Mouse (Mus musculus): Measurements from ENCODE around the gene 4930404N11Rik. TPM values are rescaled to one million over a fixed set of nuclear protein-coding genes. Genes with fewer than 3 reads are reported as not detected.

The 4930404N11Rik gene
- total RNA-seq, 2 experiments from 2014 or later: 1.7 to 1.8 TPM

GRCm38 (mm10) chr10:81334324-81334723 is 31.3 kb downstream of the 4930404N11Rik start:
- no peak for DNase-seq (ENCODE audit: low spot score in 2 of 2)

DNA sequence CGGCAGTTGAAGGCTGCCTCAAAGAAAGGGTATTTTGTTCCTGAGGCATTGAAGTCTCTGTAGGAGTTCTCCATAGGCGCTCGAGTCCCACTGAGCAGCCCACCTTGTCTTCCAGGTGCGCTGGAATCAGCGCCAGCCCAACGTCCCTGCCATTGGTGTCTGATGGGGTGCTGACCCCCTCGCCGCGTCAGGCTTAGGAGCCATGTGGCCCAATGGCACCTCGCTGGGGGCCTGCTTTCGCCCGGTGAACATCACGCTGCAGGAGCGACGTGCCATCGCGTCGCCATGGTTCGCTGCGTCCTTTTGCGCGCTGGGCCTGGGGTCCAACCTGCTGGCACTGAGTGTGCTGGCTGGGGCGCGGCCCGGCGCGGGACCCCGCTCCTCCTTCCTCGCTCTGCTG is 33.3 kb downstream of the 4930404N11Rik start:
- no peak for DNase-seq (ENCODE audit: low spot score in 2 of 2)

DNA sequence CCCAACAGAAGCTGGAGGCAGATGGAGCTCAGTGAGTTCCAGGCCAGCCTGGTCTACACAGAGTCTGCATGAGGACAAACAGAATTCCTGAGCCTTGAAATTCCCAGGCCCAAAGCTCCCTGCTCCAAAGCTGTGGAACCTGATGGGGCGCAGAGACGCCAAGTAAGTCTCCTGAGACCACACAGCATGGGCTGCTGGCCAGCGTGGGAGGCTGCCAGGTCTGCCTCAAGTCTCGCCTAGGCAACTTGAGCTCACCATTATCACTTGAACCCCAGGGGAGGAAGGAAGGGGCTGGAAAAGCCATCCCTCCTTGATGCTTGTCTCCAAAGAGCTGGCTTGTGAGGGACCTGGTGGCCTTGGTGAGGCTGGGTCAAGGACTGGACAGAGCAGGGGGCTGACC is 35.6 kb downstream of the 4930404N11Rik start:
- DNase-seq (ENCODE audit: low spot score in 2 of 2): no peak

DNA sequence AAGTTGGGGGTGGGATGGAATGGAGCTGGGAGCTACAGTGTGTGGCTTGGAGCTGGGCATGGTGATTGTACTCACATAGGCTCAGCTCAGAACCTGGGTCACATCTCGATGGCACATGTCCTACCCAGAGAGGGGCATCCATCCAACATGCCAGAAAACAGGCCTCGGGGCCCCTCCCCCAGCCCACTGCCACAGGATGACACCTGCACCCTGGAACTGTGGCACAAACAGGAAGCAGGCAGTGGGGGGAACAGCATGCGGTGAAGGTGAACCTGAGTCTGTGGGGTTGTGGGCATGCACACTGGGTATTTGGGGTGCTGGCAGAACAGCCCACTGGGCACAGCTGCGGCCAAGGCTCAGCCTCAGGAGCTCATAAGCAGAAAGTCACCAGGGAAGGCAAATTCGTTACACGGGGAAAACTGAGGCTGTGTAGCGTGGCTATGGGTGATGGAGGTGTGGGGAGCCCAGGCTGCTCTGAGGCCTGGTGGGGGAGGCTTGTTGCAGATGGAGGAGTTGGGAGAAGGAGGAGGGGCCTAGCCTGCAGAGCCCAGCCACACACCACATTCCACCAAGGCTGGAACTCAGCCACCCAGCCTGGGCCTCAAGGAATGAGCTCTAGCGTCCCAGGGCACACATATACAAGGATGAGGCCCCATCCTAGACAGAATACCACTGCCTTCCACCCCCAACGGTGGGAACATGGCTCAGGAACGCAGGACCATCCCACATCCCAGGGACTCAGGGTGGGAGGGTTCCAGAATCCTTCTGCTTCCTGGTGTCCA is 36.2 kb downstream of the 4930404N11Rik start:
- peak in 1 of 2 experiments; percentile 77 for DNase-seq (ENCODE audit: low spot score in 2 of 2)

DNA sequence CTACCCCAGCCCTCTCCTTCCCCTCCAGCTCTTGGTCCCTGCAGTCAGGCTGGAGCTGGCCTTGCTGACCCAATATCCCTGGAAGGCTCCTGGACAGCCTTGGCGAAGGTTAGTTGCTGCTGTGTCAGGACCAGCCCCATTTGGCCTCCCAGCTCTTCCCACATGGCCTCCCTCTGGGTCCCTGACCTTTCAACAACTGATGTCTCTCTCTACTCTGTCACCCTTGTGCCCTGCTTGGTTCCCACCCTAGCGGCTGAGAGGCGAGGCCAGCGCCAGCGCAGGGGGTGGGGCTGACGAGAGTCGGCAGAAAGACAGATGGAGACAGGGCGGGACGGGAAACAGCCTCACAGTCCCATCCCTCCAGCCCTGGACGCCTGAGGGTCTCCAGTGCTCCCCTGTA is 37.2 kb downstream of the 4930404N11Rik start, which contains the start of gene Tbxa2r:
TSS of gene Tbxa2r (plus strand) at position 346 of the 400 bp plus-strand sequence.
- DNase-seq (ENCODE audit: low spot score in 2 of 2): peak in 1 of 2 experiments; percentile 57

DNA sequence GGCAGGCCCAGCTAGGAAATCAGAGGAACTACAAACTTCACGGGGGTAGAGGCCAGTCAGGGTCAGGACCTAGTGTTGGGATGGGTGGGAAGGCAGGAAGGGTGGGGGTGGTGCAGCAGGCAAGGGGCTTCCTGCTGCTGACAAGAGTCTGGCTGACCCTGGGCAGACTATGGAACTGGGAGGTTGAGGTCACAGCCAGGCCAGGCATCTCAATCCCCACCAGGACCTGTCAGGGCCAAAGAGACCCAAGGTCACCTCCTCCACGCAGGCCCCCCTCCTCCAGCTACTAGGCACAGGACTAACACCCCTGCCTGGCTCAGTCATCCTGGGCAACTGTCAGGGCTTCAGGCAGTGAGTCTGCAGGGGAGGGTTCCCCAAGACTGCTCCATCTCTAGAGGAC is 37.7 kb downstream of the 4930404N11Rik start:
- DNase-seq (ENCODE audit: low spot score in 2 of 2): no peak

DNA sequence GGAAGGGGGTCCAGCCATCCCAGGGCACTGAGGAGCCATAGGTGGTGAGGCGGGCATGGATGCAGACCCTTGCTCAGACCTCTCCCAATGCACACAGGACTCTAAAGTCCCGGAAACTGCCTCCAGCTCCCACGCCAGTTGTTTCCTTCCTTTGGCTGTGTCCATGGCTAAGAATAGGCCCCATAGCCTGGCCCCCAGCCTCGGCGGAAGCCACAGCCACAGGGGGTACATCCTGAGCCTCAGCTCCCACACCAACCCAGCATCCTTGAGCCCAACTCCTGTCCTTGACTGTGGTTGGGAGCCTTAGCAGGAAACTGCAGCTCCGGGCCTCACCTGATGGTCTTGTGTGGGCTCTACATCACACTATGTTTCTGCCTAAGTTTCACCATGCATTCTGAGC is 38.8 kb downstream of the 4930404N11Rik start:
- no peak for DNase-seq (ENCODE audit: low spot score in 2 of 2)

DNA sequence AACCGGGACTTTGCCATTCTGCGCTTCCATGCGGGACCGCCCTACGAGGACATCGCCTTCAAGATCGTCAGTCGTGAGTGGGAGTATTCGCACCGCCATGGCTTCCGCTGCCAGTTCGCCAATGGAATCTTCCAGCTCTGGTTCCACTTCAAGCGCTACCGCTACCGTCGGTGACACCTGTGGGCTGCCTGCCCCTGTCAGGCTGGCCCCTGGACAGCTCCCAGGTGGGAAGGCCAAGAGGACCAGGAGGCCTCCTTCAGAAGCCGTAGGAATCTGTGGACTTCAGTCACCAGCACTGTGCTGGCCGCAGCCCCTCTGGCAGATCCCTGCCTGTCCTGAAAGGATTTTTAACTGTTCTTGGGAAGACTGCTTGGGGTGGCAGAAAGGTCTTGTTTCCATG is 39.8 kb downstream of the 4930404N11Rik start:
- no peak for DNase-seq (ENCODE audit: low spot score in 2 of 2)

- DNase-seq (ENCODE audit: low spot score in 2 of 2): no peak
Measured at GRCm38 (mm10) chr10:81325176-81325575, 40.4 kb downstream of the 4930404N11Rik start.

DNA sequence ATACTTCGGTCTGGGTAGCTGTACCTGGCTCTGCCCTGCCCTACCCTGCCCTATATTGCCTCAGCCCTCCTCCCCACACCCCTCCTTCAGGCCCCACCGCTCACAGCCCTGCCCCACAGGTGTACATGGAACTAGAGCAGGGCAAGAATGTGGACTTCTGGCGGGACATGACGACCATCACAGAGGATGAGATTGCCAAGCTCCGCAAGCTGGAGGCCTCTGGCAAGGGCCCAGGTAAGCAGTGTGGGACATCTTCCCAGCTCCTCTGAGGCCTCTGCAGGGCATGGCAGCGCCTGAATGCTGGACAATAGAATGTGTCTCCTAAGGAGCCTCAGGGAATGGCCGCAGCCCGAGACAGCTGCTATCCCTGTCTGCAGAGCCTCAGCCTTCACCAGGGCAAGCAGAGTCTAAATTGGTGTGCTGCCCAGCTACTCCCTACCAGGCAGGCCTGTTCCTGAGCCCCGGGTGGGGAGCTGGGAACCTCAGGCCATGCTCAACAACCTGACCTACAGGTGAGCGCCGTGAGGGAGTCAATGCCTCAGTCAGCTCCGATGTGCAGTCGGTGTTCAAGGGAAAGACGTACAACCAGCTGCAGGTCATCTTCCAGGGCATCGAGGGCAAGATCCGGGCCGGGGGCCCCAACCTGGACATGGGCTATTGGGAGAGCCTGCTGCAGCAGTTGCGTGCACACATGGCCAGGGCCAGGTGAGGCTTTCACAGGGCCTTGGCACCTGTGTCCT is 41.7 kb downstream of the 4930404N11Rik start:
- DNase-seq (ENCODE audit: low spot score in 2 of 2): no peak

- no peak for DNase-seq (ENCODE audit: low spot score in 2 of 2)
Measured at GRCm38 (mm10) chr10:81323141-81323775, 42.4 kb downstream of the 4930404N11Rik start.

GRCm38 (mm10) chr10:81322444-81322843 is 43.2 kb downstream of the 4930404N11Rik start:
- no peak for DNase-seq (ENCODE audit: low spot score in 2 of 2)

DNA sequence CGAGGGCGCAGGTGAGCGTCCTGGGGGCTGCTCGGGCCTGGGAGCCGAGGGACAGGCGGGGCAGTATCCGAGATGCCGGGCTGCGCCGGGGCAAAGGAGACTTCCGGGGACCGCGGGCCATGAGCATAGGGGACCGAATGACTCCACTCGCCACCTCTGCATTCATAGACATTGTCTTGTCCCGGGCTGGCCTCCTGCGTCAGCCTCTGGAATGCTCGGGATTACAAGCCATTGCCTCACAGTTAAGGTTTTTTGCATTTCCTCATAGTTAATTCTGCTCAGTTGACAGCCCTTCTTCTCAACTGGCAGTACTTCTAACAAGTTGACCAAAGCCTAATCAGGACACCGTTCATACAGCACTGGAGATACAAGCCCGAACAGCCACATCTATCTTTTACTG is 44.2 kb downstream of the 4930404N11Rik start:
- no peak for DNase-seq (ENCODE audit: low spot score in 2 of 2)

DNA sequence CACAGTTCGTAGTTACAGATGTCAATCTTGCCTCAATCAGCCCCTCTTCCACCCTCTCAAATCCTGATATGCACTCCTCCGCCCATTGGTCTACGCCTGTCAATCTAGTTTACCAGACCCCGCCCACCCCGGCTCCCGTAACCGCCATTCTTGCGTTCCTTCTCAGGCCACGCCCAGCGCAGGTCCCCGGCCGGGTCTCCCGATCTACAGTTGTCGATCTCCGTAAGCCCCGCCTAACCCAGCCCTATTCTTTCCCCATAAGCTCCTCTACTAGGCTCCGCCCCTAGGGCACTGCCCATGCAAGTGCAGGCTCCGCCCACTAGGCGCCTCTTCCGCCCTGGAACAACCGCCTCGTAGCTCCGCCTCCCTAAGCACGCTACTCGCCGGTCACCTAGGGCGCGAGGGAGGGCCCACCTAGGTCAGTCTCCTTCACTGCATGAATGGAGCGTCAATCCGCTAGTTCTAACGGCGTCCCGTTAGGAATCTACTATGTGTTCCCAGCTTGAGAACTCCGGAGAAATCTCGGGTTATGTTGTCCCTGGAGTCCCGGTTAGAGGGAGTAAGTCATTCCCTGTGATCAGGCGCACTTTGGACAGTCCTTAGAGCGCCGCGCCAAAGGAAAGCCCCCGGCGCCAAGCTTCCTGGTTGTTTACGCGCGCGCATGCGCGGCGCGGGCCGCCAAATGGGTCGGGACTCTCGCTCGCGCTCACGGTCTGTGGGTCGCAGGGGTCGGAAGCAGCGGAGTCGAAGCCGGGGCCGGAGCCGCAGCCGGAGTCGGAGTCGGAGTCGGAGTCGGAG is 44.9 kb downstream of the 4930404N11Rik start, which contains the start of gene Cactin:
TSS of gene Cactin (plus strand) at position 554 of the 798 bp plus-strand sequence.
- peak; percentile 95 to 99 for DNase-seq (ENCODE audit: low spot score in 2 of 2)

DNA sequence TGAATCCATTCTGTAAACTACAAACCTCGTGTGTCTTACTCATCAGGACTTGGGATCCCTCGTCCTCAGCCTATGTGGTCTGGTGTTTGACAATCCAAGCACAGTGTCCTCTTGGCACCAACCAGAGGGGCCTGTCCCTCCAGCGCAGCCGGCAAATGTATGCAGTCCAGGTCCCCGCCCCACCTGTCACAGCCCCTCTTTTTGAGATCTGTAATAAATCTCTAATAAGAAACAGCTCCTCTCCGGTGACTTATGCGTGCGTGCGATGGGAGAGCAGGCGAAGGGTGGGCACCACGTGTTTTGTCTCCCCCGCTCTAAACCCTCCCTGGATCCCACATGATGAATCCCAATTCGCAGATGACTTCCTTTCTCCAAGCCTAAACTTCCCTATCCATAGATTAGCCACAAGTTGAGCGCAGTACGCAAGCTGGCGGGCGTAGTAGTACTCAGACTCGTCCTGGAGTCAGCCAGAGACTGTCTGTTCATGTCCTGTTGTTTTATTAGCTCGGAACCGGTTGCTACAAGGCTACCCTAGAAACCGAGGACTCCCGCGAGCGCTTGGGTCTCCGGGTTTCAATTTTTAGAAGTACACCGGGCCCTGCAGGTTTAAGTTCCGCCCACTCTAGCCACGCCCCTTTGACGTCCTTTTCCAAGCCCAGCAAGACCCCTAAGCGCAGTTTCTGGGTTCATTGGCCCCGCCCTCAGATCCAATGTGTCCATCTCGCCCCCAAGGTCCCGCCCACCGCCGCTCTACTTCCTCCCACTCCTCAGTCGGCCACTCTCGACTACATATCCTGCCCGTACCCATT is 45.7 kb downstream of the 4930404N11Rik start:
- DNase-seq (ENCODE audit: low spot score in 2 of 2): peak in 1 of 2 experiments; percentile 95

DNA sequence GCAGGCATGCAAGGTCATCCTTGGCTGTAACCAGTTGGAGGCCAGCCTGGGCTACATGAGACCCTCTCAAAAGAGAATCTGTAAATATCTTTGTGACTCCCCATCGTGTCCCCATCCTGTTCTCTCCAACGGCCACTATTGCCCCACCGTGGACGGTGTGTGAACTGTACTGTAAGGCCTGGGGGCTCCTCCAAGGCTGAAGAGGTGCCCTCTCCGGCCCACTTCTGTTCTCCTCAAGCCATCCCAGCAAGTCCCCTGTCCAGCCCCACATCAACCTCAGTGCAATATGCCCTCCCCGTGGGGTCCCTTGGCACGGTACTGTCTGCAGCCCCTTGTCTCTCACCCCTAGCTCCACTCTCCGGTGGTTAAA is 46.3 kb downstream of the 4930404N11Rik start:
- DNase-seq (ENCODE audit: low spot score in 2 of 2): no peak

- DNase-seq (ENCODE audit: low spot score in 2 of 2): no peak
Measured at GRCm38 (mm10) chr10:81318589-81319329, 46.9 kb downstream of the 4930404N11Rik start.

DNA sequence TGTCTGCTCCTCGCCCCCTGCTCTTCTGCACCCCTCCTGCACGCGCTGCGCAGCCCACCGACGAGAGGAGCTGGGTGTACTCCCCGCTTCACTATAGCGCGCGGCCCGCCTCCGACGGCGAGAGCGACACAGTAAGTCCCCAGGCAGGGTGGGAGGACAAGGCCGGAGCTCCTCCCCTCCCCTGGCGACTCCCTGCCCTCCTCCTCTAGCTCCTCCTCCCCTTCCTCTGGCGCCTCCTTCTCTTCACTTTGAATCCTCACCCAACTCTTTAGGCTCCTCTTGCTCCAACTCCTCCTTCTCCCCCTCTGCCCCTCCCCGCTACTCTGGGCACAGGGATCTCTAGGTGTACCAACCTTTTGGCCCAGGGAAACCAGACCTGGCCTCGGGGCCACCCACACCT is 48.3 kb downstream of the 4930404N11Rik start:
- no peak for DNase-seq (ENCODE audit: low spot score in 2 of 2)

DNA sequence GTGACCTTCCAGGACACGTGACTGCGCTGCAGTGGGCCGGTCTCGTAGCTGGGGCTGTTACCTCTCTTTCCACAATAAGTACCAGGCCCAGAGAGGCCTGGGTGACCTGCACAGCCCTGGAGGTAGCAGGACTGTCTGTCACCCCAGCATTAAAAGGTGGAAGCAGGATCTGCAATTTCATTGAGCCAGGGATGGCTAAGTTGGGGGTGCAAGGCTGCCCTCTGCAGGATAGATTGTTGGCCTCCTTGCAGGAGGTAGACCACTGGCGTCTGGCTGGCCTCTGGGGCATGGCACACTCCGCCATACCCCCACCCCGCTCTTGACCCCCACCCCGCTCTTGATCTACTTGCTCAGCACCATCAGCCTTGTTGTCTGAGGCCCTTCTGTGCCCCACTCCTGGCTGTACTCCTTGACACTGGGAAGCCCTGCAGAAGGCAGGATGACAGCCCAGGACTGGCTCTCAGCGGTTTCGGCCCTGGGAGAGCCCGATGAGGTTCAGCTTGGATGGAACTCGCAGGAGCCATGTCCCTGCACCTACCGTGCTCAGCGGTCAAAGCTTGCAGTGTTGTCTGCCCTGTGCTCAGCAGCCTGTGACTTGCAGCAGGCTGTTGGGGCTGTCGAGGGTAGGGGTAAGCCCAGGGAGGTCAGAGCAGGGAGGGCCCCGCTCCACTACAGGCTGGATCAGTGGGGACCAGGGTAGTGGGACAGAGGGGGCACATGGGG is 49.1 kb downstream of the 4930404N11Rik start:
- no peak for DNase-seq (ENCODE audit: low spot score in 2 of 2)
